Mouse (Mus musculus): ENCODE measurements around the gene Slc25a36. TPM values are rescaled to one million over a fixed set of nuclear protein-coding genes. Genes with fewer than 3 reads are reported as not detected.
A peak's percentile ranks its signal among the peaks of the same experiment; 100 is the strongest.

The Slc25a36 gene
- 72.0 and 74.2 TPM in 2 replicates for polyA plus RNA-seq (2015; fragmentation: Nextera tagmentation; extraction: Ambion mirVana)

GRCm38 (mm10) chr9:97110571-97111390, at the start of gene Slc25a36:
Slc25a36 (minus strand) TSS chr9:97111157.
- H3K27me3 ChIP-seq (replicated peaks): no peaks in the 10 kb centered on the region
- peak within 1 kb of the TSS; percentile 73 for H3K4me2 ChIP-seq
- H3K4me3 ChIP-seq (replicated peaks): peak within 1 kb of the TSS; percentile 95
- ATAC-seq (ENCODE audit: insufficient read depth, low FRiP score, low read depth): peak; percentile 99
- WGBS: under 1% methylated on average over 90 of the region's 91 CpGs
- H3K36me3 ChIP-seq: no peaks in the 10 kb centered on the region
- no peaks in the 10 kb centered on the region for H3K9me3 ChIP-seq
- peak within 1 kb of the TSS; percentile 92 for H3K27ac ChIP-seq
- H3K4me1 ChIP-seq: peaks cover 4% of the 10 kb centered on the region; the same call in 1 of the 2 replicates
- peak within 1 kb of the TSS; percentile 92 for H3K9ac ChIP-seq

DNA sequence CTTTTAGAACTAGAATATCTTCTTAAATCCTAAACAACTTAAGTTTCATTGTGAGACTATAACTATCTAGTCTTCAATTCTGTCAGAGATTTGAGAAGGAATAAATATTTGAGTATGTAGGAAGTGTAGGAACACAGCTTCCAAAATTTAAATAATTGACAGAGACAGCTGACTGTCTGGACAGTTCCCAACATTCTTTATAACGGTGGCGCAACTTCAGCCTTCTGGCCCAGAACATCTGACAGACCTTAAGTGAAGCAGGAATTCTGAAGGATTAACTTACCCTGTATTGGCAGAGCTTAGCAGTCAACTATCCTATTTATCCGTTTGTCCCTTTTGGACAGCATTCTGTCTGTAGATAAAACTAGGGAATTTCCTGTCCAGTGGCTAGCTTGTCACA, 47.5 kb upstream of the Slc25a36 start:
- Histone ChIP-seq H3K4me2 (no peak overlapping the region), H3K4me3 (replicated peaks) (no peak overlapping the region), H3K36me3 (no peaks in the 10 kb centered on the region), H3K9me3 (no peaks in the 10 kb centered on the region), H3K27me3 (replicated peaks) (no peaks in the 10 kb centered on the region), H3K27ac (no peak overlapping the region), H3K4me1 (no peaks in the 10 kb centered on the region), H3K9ac (no peak overlapping the region)
- ATAC-seq (ENCODE audit: insufficient read depth, low FRiP score, low read depth): no peak
- WGBS: 54% methylated on average over 3 of the region's 3 CpGs

DNA sequence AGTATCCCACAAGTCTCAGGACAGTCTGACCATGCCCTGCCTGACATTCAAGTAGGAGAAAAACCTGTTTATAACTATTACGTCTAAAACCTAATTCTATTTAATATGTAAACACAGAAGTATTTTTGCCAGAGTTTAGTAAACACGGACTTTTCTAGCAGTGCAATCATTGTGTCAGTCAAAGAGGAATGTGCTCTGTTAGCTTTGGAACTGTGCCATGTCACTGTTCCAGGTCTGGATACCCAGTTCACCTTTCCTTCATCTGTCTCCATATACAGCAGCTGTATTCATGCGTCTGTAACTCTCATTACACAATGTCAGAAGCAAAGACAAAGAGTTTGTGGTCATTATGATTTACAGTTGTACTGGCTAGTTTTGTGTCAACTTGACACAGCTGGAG, 45.0 kb upstream of the Slc25a36 start:
- WGBS: 23% methylated on average over 3 of the region's 3 CpGs
- Histone ChIP-seq H3K9ac (no peak overlapping the region), H3K27me3 (replicated peaks) (no peaks in the 10 kb centered on the region)

GRCm38 (mm10) chr9:97154956-97155355, 44.0 kb upstream of the Slc25a36 start:
- H3K4me2 ChIP-seq: no peak overlapping the region
- H3K9me3 ChIP-seq: no peaks in the 10 kb centered on the region
- no peak overlapping the region for H3K27ac ChIP-seq
- H3K9ac ChIP-seq: no peak overlapping the region
- H3K4me1 ChIP-seq: no peaks in the 10 kb centered on the region
- WGBS: 87% methylated on average over 4 of the region's 4 CpGs
- H3K27me3 ChIP-seq (replicated peaks): no peaks in the 10 kb centered on the region
- H3K36me3 ChIP-seq: no peaks in the 10 kb centered on the region
- H3K4me3 ChIP-seq (replicated peaks): no peak overlapping the region
- ATAC-seq (ENCODE audit: insufficient read depth, low FRiP score, low read depth): no peak

More for the DNA sequence above, 45.0 kb upstream of the Slc25a36 start:
- Histone ChIP-seq H3K27ac (no peak overlapping the region), H3K4me1 (no peaks in the 10 kb centered on the region), H3K9me3 (no peaks in the 10 kb centered on the region), H3K36me3 (no peaks in the 10 kb centered on the region), H3K4me2 (no peak overlapping the region), H3K4me3 (replicated peaks) (no peak overlapping the region)
- no peak; the same call in 1 of the 2 replicates for ATAC-seq (ENCODE audit: insufficient read depth, low FRiP score, low read depth)

DNA sequence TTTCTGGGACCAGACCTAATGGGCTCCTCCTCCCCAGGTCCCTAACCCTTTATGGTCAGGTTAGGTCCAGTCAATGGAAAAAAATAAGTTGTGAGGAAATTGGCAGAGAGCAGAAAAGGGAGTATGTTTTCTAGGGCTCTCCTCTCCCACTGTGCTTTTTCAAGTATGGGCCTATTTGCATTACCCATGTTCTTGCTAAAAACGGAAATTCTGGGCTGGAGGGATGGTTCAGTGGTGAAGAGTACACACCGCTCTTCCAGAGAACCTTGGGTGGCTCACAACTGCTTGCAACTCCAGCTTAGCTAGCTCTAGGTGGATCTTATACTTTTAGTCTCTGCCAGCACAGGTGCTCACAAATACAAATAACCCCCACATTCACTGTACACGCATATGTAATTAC, 42.0 kb upstream of the Slc25a36 start:
- no peak overlapping the region for H3K4me2 ChIP-seq
- H3K27ac ChIP-seq: no peak overlapping the region
- H3K9me3 ChIP-seq: no peaks in the 10 kb centered on the region
- ATAC-seq (ENCODE audit: insufficient read depth, low FRiP score, low read depth): no peak
- 79% methylated on average over 3 of the region's 3 CpGs for WGBS
- H3K36me3 ChIP-seq: no peaks in the 10 kb centered on the region
- H3K9ac ChIP-seq: no peak overlapping the region
- no peak overlapping the region for H3K4me3 ChIP-seq (replicated peaks)
- H3K4me1 ChIP-seq: no peaks in the 10 kb centered on the region
- no peaks in the 10 kb centered on the region for H3K27me3 ChIP-seq (replicated peaks)

DNA sequence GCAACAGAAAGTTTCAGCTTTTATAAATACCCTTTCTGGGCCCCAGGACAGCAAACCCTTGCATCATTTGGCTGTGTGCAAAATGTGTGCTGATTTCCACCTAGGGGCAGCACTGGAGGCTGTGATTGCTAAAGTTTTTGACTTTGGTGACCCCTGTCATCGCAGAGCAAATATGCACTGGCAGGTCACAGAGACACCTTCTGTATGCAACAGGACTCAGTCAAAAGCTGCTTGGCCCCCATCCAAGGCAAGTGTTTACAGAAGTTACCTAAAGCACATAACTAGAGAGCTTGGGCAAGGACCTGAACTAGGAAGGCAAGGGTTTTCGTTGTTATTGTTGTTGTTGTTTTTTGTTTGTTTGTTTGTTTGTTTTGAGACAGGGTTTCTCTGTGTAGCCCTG, 36.3 kb upstream of the Slc25a36 start:
- H3K36me3 ChIP-seq: no peaks in the 10 kb centered on the region
- H3K4me1 ChIP-seq: no peaks in the 10 kb centered on the region
- 54% methylated on average over 2 of the region's 2 CpGs for WGBS
- no peak overlapping the region for H3K9ac ChIP-seq
- no peak overlapping the region for H3K27ac ChIP-seq
- H3K4me2 ChIP-seq: no peak overlapping the region
- no peak overlapping the region for H3K4me3 ChIP-seq (replicated peaks)
- ATAC-seq (ENCODE audit: insufficient read depth, low FRiP score, low read depth): peak; percentile 50; the same call in 1 of the 2 replicates
- H3K9me3 ChIP-seq: no peaks in the 10 kb centered on the region
- no peaks in the 10 kb centered on the region for H3K27me3 ChIP-seq (replicated peaks)

DNA sequence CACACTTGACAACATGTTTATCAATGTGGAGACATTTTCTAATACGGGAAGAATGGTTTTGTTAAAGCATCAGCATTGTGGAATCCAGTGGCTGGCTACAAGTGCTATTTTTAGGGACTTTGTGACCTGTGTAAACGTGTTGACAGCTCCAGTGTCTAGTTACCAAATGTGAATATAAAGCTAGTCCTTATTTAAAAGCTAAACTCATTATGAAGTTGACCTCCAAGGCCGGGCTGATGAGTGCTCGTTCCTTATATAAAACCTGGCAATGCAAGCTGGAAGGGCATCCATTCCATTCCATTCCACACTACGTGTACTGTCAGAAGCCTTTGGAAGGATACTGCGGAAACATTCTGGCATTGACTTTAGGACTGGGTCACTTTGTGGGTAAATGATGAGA, 34.4 kb upstream of the Slc25a36 start:
- Histone ChIP-seq H3K27ac (no peak overlapping the region), H3K36me3 (no peaks in the 10 kb centered on the region), H3K4me1 (no peaks in the 10 kb centered on the region), H3K4me2 (no peak overlapping the region), H3K27me3 (replicated peaks) (no peaks in the 10 kb centered on the region), H3K9me3 (no peaks in the 10 kb centered on the region), H3K4me3 (replicated peaks) (no peak overlapping the region), H3K9ac (no peak overlapping the region)
- no peak for ATAC-seq (ENCODE audit: insufficient read depth, low FRiP score, low read depth)
- 72% methylated on average over 6 of the region's 6 CpGs for WGBS

- no peak for ATAC-seq (ENCODE audit: insufficient read depth, low FRiP score, low read depth)
- no peak overlapping the region for H3K4me2 ChIP-seq
- no peaks in the 10 kb centered on the region for H3K36me3 ChIP-seq
- WGBS: 92% methylated on average over 5 of the region's 5 CpGs
- no peak overlapping the region for H3K9ac ChIP-seq
- no peaks in the 10 kb centered on the region for H3K27me3 ChIP-seq (replicated peaks)
- H3K4me3 ChIP-seq (replicated peaks): no peak overlapping the region
- H3K9me3 ChIP-seq: no peaks in the 10 kb centered on the region
- H3K27ac ChIP-seq: no peak overlapping the region
- H3K4me1 ChIP-seq: no peaks in the 10 kb centered on the region
Measured at GRCm38 (mm10) chr9:97143416-97143815, 32.5 kb upstream of the Slc25a36 start.

DNA sequence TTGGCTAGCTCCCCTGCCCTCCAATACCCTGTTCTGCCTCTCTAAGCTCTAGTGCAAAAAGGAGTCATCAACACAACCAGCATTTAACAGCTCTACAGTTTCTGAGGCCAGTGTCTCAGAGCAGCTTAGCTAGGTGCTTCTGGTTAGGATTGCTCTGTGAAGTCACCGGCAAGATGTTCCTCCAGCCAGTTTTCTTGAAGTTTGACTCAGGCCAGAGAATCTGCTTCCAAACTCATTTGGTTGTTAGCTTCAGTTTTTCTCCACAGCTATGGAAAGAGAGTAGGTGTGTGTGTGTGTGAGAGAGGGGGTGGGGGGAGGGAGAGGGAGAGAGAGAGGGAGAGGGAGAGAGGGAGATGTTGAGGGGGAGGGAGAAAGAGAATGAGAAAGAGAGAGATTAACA, 31.6 kb upstream of the Slc25a36 start:
- H3K4me3 ChIP-seq (replicated peaks): no peak overlapping the region
- 83% methylated on average over 1 of the region's 1 CpGs for WGBS
- no peak overlapping the region for H3K9ac ChIP-seq
- ATAC-seq (ENCODE audit: insufficient read depth, low FRiP score, low read depth): no peak
- H3K9me3 ChIP-seq: no peaks in the 10 kb centered on the region
- H3K36me3 ChIP-seq: no peaks in the 10 kb centered on the region
- H3K4me1 ChIP-seq: no peaks in the 10 kb centered on the region
- H3K27ac ChIP-seq: no peak overlapping the region
- H3K27me3 ChIP-seq (replicated peaks): no peaks in the 10 kb centered on the region
- no peak overlapping the region for H3K4me2 ChIP-seq

- no peak for ATAC-seq (ENCODE audit: insufficient read depth, low FRiP score, low read depth)
- no peak overlapping the region for H3K27ac ChIP-seq
- no peak overlapping the region for H3K4me3 ChIP-seq (replicated peaks)
- no peak overlapping the region for H3K4me2 ChIP-seq
- no peaks in the 10 kb centered on the region for H3K36me3 ChIP-seq
- no peaks in the 10 kb centered on the region for H3K27me3 ChIP-seq (replicated peaks)
- no peaks in the 10 kb centered on the region for H3K4me1 ChIP-seq
- H3K9me3 ChIP-seq: no peaks in the 10 kb centered on the region
- WGBS: 54% methylated on average over 2 of the region's 2 CpGs
- no peak overlapping the region for H3K9ac ChIP-seq
Measured at GRCm38 (mm10) chr9:97141723-97142122, 30.8 kb upstream of the Slc25a36 start.

DNA sequence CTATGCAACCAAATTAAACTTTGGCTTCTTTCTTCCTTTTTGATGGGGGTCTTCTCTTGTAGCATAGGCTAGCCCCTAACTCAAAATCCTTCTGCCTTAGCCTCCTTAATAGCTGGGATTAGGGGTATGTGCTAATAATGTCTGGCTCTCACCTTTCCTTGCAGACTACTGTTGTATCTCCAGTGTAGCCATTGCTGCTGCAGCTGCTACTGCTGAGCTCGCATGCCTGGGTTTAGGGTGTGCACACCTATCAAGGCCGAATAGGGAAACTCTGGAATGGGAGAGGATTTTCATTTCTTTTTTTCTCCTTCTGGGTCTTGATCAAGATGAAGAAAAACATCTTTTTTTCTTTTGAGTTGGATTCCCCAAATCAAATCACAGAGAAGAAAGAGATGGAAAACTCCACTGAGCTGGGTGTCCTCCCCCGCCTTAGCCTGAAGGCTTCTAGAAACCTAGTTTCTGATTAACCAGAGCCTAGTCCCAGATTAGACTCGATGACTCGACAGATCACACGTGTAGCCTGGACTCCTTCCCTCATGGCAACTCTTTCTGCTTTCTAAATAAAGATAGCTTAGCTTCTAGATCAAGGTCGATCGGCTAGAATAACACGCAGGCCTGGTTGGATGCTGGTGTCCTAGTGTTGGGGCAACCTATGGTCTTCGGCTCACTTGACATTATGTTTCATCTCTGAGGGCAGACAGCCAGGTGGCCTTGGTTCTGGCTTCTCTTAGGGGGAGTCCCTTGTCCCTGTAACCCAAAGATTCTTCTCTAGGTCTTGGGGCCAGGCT, 29.4 kb upstream of the Slc25a36 start:
- Histone ChIP-seq H3K4me1 (no peaks in the 10 kb centered on the region), H3K9me3 (no peaks in the 10 kb centered on the region), H3K27me3 (replicated peaks) (no peaks in the 10 kb centered on the region), H3K9ac (no peak overlapping the region), H3K4me3 (replicated peaks) (no peak overlapping the region), H3K36me3 (no peaks in the 10 kb centered on the region), H3K4me2 (no peak overlapping the region), H3K27ac (no peak overlapping the region)
- ATAC-seq (ENCODE audit: insufficient read depth, low FRiP score, low read depth): 0 out of 2 replicates have a peak, but pooled peaks have one; percentile 31
- 71% methylated on average over 10 of the region's 10 CpGs for WGBS

DNA sequence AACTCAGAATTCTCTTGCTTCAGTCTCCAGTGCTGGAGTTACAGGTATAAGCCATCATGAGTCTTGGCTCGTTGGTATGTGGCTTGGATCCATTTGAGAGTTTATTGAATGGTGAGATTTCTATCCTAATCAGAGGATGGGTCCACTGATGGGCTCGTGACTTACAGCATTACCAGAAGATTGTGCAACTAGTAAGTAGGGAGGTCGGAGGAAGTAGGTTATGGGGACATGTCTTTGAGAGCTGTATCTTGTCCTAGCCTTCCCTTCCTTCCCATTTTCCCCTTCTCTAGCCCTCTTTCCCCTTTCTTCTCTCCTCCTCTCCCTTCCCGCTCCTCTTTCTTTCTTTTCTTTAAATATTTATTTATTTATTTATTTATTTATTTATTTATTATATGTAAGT, 26.7 kb upstream of the Slc25a36 start:
- Histone ChIP-seq H3K4me1 (no peaks in the 10 kb centered on the region), H3K4me3 (replicated peaks) (no peak overlapping the region), H3K27me3 (replicated peaks) (no peaks in the 10 kb centered on the region), H3K36me3 (no peaks in the 10 kb centered on the region), H3K27ac (no peak overlapping the region), H3K9ac (no peak overlapping the region), H3K9me3 (no peaks in the 10 kb centered on the region), H3K4me2 (no peak overlapping the region)
- no peak for ATAC-seq (ENCODE audit: insufficient read depth, low FRiP score, low read depth)
- WGBS: 84% methylated on average over 4 of the region's 4 CpGs
